Mouse (Mus musculus) limb, embryonic 15.5 days (tissue): ENCODE results near the gene Naa20. TPM values are rescaled to one million over a fixed set of nuclear protein-coding genes. Genes with fewer than 3 reads are reported as not detected.

Source experiments
- ATAC-seq: fragments of 200-750 bp; cut with Nextera tagmentation; 2 replicates; pipeline ENCODE4 v1.8.0; 2017; ENCODE audit warnings: low read depth, moderate TSS enrichment; ENCODE audit not compliant: insufficient number of reproducible peaks, low FRiP score, low TSS enrichment
- H3K27ac ChIP-seq: fragments of 300-500 bp; sonication (generic); 2 replicates; pipeline ENCODE4 v1.5.1; 2015; ENCODE audit warnings: moderate library complexity, mild to moderate bottlenecking, inconsistent platforms
- H3K27me3 ChIP-seq: fragments of 300-500 bp; sonication (generic); 2 replicates; pipeline ENCODE4 v1.6.1; 2015; ENCODE audit warnings: inconsistent platforms
- H3K36me3 ChIP-seq: fragments of 300-500 bp; sonication (generic); 2 replicates; pipeline ENCODE4 v1.6.1; 2015; ENCODE audit warnings: inconsistent platforms
- H3K4me1 ChIP-seq: fragments of 300-500 bp; sonication (generic); 2 replicates; pipeline ENCODE4 v1.6.1; 2015; ENCODE audit warnings: inconsistent platforms
- H3K4me2 ChIP-seq: fragments of 300-500 bp; sonication (generic); 2 replicates; pipeline ENCODE4 v1.6.1; 2015; ENCODE audit warnings: mild to moderate bottlenecking, inconsistent platforms
- H3K4me3 ChIP-seq: fragments of 300-500 bp; sonication (generic); 2 replicates; pipeline ENCODE4 v1.5.1; 2015; ENCODE audit warnings: mild to moderate bottlenecking, inconsistent platforms
- H3K9ac ChIP-seq: fragments of 300-500 bp; sonication (generic); 2 replicates; pipeline ENCODE4 v1.6.1; 2015; ENCODE audit warnings: inconsistent platforms
- H3K9me3 ChIP-seq: fragments of 300-500 bp; sonication (generic); 2 replicates; pipeline ENCODE4 v1.6.1; 2016; ENCODE audit warnings: inconsistent platforms
- WGBS: fragments of 180-500 bp; shearing (Covaris S2); methylation state at CpG from one replicate; pipeline ENCODE4 v1.1.7; 2015; 5-methylcytosine and 5-hydroxymethylcytosine counted together
- polyA plus RNA-seq: library from polyadenylated mRNA; unstranded; fragments of >200 nt; fragmentation: Nextera tagmentation; extraction: Ambion mirVana; gene quantifications from 2 replicates; pipeline ENCODE4 v1.2.1, GENCODE M21; 2015

The Naa20 gene
- polyA plus RNA-seq, 1 experiment from 2014 or later: 163 TPM

GRCm38 (mm10) chr2:145936975-145937374 is 35.1 kb downstream of the Naa20 start:
- H3K4me3 ChIP-seq: no peak overlapping the region
- no peaks in the 10 kb centered on the region for H3K9me3 ChIP-seq
- no peak overlapping the region for H3K27ac ChIP-seq
- H3K36me3 ChIP-seq: peaks cover 4% of the 10 kb centered on the region
- WGBS: 81% methylated on average over 8 of the region's 8 CpGs
- no peak overlapping the region for H3K4me2 ChIP-seq
- no peaks in the 10 kb centered on the region for H3K27me3 ChIP-seq
- H3K9ac ChIP-seq: no peak overlapping the region
- H3K4me1 ChIP-seq: peaks cover 9% of the 10 kb centered on the region
- ATAC-seq: no peak

GRCm38 (mm10) chr2:145941403-145941802 is 39.5 kb downstream of the Naa20 start:
- H3K27me3 ChIP-seq: no peaks in the 10 kb centered on the region
- H3K4me1 ChIP-seq: no peaks in the 10 kb centered on the region
- no peak overlapping the region for H3K27ac ChIP-seq
- no peak for ATAC-seq
- WGBS: 58% methylated on average over 3 of the region's 3 CpGs
- H3K9me3 ChIP-seq: no peaks in the 10 kb centered on the region
- H3K4me2 ChIP-seq: no peak overlapping the region
- no peak overlapping the region for H3K4me3 ChIP-seq
- no peak overlapping the region for H3K9ac ChIP-seq
- no peaks in the 10 kb centered on the region for H3K36me3 ChIP-seq

DNA sequence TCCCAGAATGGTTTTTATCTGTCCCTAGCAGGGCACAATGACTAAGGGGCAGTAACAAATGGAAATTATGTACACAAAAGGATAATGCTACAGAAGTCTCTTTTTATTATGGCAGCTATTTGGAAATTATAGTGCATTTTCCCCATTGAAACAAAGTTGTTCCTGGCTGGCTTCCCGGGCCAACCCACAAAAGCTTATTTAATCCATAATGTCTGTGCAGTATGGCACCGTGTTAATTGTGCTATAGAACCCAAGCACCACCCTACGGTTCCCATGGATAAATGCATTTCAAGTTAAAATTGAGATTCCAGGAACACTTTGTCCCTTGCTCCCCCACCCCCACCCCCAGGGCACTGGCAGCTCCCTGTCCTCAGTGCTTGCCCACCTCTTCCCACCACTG is 42.4 kb downstream of the Naa20 start:
- no peak overlapping the region for H3K4me2 ChIP-seq
- H3K9ac ChIP-seq: no peak overlapping the region
- H3K27me3 ChIP-seq: no peaks in the 10 kb centered on the region
- H3K4me3 ChIP-seq: no peak overlapping the region
- no peaks in the 10 kb centered on the region for H3K4me1 ChIP-seq
- WGBS: 62% methylated on average over 3 of the region's 3 CpGs
- no peak overlapping the region for H3K27ac ChIP-seq
- H3K36me3 ChIP-seq: no peaks in the 10 kb centered on the region
- H3K9me3 ChIP-seq: no peaks in the 10 kb centered on the region
- ATAC-seq: no peak

- no peak overlapping the region for H3K4me2 ChIP-seq
- no peak for ATAC-seq
- H3K9me3 ChIP-seq: no peaks in the 10 kb centered on the region
- H3K4me1 ChIP-seq: no peaks in the 10 kb centered on the region
- WGBS: 66% methylated on average over 7 of the region's 7 CpGs
- H3K4me3 ChIP-seq: no peak overlapping the region
- no peak overlapping the region for H3K9ac ChIP-seq
- H3K36me3 ChIP-seq: no peaks in the 10 kb centered on the region
- H3K27ac ChIP-seq: no peak overlapping the region
- no peaks in the 10 kb centered on the region for H3K27me3 ChIP-seq
Observed at GRCm38 (mm10) chr2:145948402-145948954, 46.6 kb downstream of the Naa20 start.

GRCm38 (mm10) chr2:145949475-145950068 is 47.7 kb downstream of the Naa20 start:
- Histone ChIP-seq H3K9ac (no peak overlapping the region), H3K9me3 (no peaks in the 10 kb centered on the region), H3K27me3 (no peaks in the 10 kb centered on the region), H3K4me3 (no peak overlapping the region), H3K4me2 (no peak overlapping the region), H3K4me1 (no peaks in the 10 kb centered on the region), H3K27ac (no peak overlapping the region), H3K36me3 (no peaks in the 10 kb centered on the region)
- ATAC-seq: no peak
- WGBS: 49% methylated on average over 11 of the region's 11 CpGs

DNA sequence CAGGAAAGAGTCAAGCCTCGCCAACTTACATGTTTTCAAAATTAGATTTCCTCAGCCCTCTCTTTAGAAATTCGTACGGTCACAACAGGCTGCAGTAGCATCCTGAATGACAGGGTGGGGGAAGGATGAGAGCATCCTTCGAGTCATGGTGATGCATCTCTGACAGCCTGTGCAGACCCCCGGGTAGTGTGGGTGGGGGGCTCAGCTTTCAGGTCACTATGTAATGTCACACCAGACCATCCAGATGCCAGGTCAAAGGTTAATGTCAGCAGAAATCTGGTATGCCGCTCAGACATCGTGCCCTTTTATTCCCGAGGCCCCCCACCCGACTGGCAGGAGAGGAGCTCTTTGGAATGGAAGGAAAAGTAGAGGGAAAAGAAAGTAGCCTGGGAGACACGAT is 48.3 kb downstream of the Naa20 start:
- Histone ChIP-seq H3K4me3 (no peak overlapping the region), H3K27me3 (no peaks in the 10 kb centered on the region), H3K9ac (no peak overlapping the region), H3K27ac (no peak overlapping the region), H3K4me1 (no peaks in the 10 kb centered on the region), H3K9me3 (no peaks in the 10 kb centered on the region), H3K36me3 (no peaks in the 10 kb centered on the region), H3K4me2 (no peak overlapping the region)
- 18% methylated on average over 10 of the region's 10 CpGs for WGBS
- ATAC-seq: no peak

DNA sequence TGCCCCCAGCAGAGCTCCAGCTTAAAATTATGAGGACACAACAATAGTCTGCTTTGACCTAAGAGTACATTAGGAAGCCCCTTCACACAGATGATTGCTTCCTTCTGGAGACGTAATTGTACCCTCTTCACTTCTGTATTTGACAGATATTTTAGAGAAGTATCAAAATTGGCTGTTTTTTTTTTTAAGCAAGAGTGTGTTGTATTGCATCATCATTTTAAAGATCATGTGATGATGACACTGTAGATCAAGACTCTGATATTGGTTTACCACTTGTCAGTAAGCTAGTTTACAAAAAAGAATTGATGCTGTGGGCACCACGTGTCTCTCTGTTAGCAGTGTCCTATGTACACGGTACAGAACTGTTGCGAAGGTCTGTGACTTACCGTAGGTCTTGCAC is 50.8 kb downstream of the Naa20 start:
- no peak overlapping the region for H3K9ac ChIP-seq
- H3K9me3 ChIP-seq: no peaks in the 10 kb centered on the region
- H3K4me2 ChIP-seq: no peak overlapping the region
- H3K27me3 ChIP-seq: no peaks in the 10 kb centered on the region
- no peaks in the 10 kb centered on the region for H3K36me3 ChIP-seq
- H3K27ac ChIP-seq: no peak overlapping the region
- ATAC-seq: no peak
- no peaks in the 10 kb centered on the region for H3K4me1 ChIP-seq
- WGBS: 76% methylated on average over 5 of the region's 5 CpGs
- no peak overlapping the region for H3K4me3 ChIP-seq

- Histone ChIP-seq H3K27me3 (no peaks in the 10 kb centered on the region; the same call in 1 of the 2 replicates), H3K4me3 (no peak overlapping the region), H3K4me2 (no peak overlapping the region), H3K36me3 (no peaks in the 10 kb centered on the region), H3K9ac (no peak overlapping the region), H3K27ac (no peak overlapping the region), H3K9me3 (no peaks in the 10 kb centered on the region), H3K4me1 (no peaks in the 10 kb centered on the region)
- 59% methylated on average over 10 of the region's 10 CpGs for WGBS
- ATAC-seq: no peak
Observed at GRCm38 (mm10) chr2:145955844-145956243, 53.9 kb downstream of the Naa20 start.

DNA sequence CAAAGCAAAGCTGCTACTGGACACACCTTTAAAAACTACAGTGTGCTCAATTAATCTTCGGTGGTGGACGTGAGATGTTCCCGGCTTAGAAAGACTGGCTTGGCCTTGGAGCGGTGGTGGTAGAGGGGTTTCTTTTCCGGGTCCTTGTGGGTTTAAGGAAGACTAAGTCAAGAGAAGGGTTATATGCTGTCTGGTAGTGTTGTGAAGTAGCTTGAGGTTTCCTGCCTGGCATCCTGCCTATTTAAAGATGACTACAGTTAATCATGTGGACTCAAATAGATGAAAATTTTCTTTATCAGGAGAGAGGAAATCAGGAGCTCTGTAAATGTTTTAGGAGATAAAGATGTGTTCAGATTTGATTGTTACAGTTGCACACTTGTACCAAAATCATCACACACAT is 54.4 kb downstream of the Naa20 start:
- 69% methylated on average over 5 of the region's 5 CpGs for WGBS
- H3K9me3 ChIP-seq: no peaks in the 10 kb centered on the region
- no peaks in the 10 kb centered on the region for H3K36me3 ChIP-seq
- no peak overlapping the region for H3K4me3 ChIP-seq
- H3K4me1 ChIP-seq: no peaks in the 10 kb centered on the region
- no peak overlapping the region for H3K27ac ChIP-seq
- H3K9ac ChIP-seq: no peak overlapping the region
- H3K4me2 ChIP-seq: no peak overlapping the region
- no peaks in the 10 kb centered on the region; the same call in 1 of the 2 replicates for H3K27me3 ChIP-seq
- ATAC-seq: no peak

GRCm38 (mm10) chr2:145957450-145957849 is 55.6 kb downstream of the Naa20 start:
- Histone ChIP-seq H3K9me3 (no peaks in the 10 kb centered on the region), H3K27me3 (no peaks in the 10 kb centered on the region; the same call in 1 of the 2 replicates), H3K4me2 (no peak overlapping the region), H3K27ac (no peak overlapping the region), H3K36me3 (no peaks in the 10 kb centered on the region), H3K9ac (no peak overlapping the region), H3K4me3 (no peak overlapping the region), H3K4me1 (no peaks in the 10 kb centered on the region)
- WGBS: 5% methylated on average over 4 of the region's 4 CpGs
- ATAC-seq: no peak

GRCm38 (mm10) chr2:145958097-145958496 is 56.2 kb downstream of the Naa20 start:
- ATAC-seq: no peak
- Histone ChIP-seq H3K36me3 (no peaks in the 10 kb centered on the region), H3K9ac (no peak overlapping the region), H3K9me3 (no peaks in the 10 kb centered on the region), H3K27ac (no peak overlapping the region), H3K4me1 (no peaks in the 10 kb centered on the region), H3K27me3 (no peaks in the 10 kb centered on the region; the same call in 1 of the 2 replicates), H3K4me3 (no peak overlapping the region), H3K4me2 (no peak overlapping the region)
- WGBS: 83% methylated on average over 6 of the region's 6 CpGs

- H3K4me1 ChIP-seq: no peaks in the 10 kb centered on the region
- 87% methylated on average over 7 of the region's 7 CpGs for WGBS
- no peak overlapping the region for H3K9ac ChIP-seq
- H3K4me2 ChIP-seq: no peak overlapping the region
- H3K9me3 ChIP-seq: no peaks in the 10 kb centered on the region
- no peaks in the 10 kb centered on the region; the same call in 1 of the 2 replicates for H3K27me3 ChIP-seq
- H3K36me3 ChIP-seq: no peaks in the 10 kb centered on the region
- H3K4me3 ChIP-seq: no peak overlapping the region
- H3K27ac ChIP-seq: no peak overlapping the region
- no peak for ATAC-seq
Observed at GRCm38 (mm10) chr2:145958551-145958950, 56.7 kb downstream of the Naa20 start.

- Histone ChIP-seq H3K4me1 (no peaks in the 10 kb centered on the region), H3K9ac (no peak overlapping the region), H3K36me3 (no peaks in the 10 kb centered on the region), H3K27ac (no peak overlapping the region), H3K27me3 (no peaks in the 10 kb centered on the region; the same call in 1 of the 2 replicates), H3K4me3 (no peak overlapping the region), H3K9me3 (no peaks in the 10 kb centered on the region), H3K4me2 (no peak overlapping the region)
- ATAC-seq: no peak
- 88% methylated on average over 5 of the region's 5 CpGs for WGBS
Observed at GRCm38 (mm10) chr2:145961861-145962260, 60.0 kb downstream of the Naa20 start.
